Mouse (Mus musculus) ES-E14 (cell line): ENCODE measurements around the gene Klri1.
"Not testable (repeated sequence)": the region's sequence is repeated elsewhere in the genome, so short reads cannot be mapped to it uniquely, and the experiment has no call there.

Experiments
- CHD2 ChIP-seq: IDR thresholded peaks from 2 replicates; pipeline ENCODE4 v1.6.1; 2014; ENCODE audit warnings: mild to moderate bottlenecking, low read depth, low read length, inconsistent platforms
- HCFC1 ChIP-seq: IDR thresholded peaks from 2 replicates; pipeline ENCODE4 v1.6.1; 2012; ENCODE audit warnings: low read length, inconsistent platforms, borderline replicate concordance; ENCODE audit not compliant: insufficient read depth
- ZC3H11A ChIP-seq: IDR thresholded peaks from 2 replicates; pipeline ENCODE4 v1.6.1; 2012; ENCODE audit warnings: low read depth, mild to moderate bottlenecking, inconsistent platforms, low read length, borderline replicate concordance
- ZNF384 ChIP-seq: IDR thresholded peaks from 2 replicates; pipeline ENCODE4 v1.6.1; 2012; ENCODE audit warnings: low read depth, low read length, inconsistent platforms

GRCm38 (mm10) chr6:129691436-129691835, 25.5 kb downstream of the Klri1 start:
- TF ChIP-seq HCFC1, ZNF384, ZC3H11A, CHD2: not testable (repeated sequence)
